Mouse (Mus musculus): Measurements from ENCODE around the gene Rftn1. TPM values are rescaled to one million over a fixed set of nuclear protein-coding genes. Genes with fewer than 3 reads are reported as not detected.

The Rftn1 gene
- polyA plus RNA-seq (2012; rRNA removed) = 13.7 and 16.8 TPM in 2 replicates

- H3K27ac ChIP-seq (ENCODE audit: insufficient read depth, low read length) = no peak within 1 kb of the TSS
- WGBS = 2% methylated on average over 79 of the region's 79 CpGs
- peak; percentile 39 to 55 for DNase-seq
Observed at GRCm38 (mm10) chr17:50190131-50191015, at the start of gene Rftn1. TSS of gene Rftn1 (minus strand) at chr17:50190674.

DNA sequence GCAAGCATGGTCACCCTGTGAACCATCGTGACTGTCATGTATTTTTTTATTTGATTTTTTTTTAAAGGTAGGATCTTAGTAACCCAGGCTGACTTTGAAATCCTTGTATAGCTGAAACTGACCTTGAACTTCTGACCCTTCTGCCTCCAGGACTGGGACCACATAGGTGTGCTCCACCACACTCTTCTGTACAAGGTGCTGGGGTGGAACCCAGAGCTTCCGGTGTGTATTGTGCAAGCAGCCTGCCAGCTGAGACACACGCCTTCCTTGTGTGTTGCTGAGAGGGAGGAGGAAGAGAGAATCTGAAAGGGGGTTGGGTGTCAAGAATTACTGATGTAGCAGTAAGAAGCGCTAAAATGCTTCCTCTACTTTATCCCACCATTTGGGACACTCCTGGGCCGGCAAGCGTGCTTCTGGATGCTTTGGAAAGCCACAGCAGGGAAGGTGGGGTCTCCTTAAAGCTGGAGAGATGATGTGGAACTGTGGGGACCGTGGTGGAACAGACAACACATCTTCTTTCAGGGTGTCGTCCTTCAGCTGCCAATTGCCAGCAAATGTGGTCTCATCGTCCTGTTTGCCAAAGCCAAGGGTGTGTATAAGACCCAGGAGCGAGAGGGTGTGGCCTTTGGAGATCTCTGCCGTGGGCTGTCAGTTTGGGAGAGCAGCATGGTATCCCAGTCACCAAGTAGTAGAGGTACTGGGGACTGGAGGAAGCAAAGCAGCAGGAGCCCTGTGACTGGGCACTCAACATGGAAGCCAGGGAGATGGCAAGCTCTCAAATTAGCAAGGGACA is 47.5 kb upstream of the Rftn1 start:
- no peak for DNase-seq
- Histone ChIP-seq H3K4me3 (replicated peaks; ENCODE audit: insufficient read depth, low read depth, low read length) (no peak overlapping the region), H3K4me1 (ENCODE audit: control insufficient read depth, insufficient read depth, low read length) (0 out of 2 replicates have a peak, but pooled peaks cover under 1% of the 10 kb centered on the region), H3K27me3 (ENCODE audit: control insufficient read depth, insufficient read depth, low read length) (no peaks in the 10 kb centered on the region), H3K27ac (ENCODE audit: insufficient read depth, low read length) (no peak overlapping the region)
- TF ChIP-seq POLR2A (IDR thresholded peaks at IDR 0.05; ENCODE audit: borderline replicate concordance, insufficient read depth, low read length) (no peak), CTCF (IDR thresholded peaks at IDR 0.05; ENCODE audit: borderline replicate concordance, insufficient read depth, low read depth, low read length) (no peak)
- WGBS = 57% methylated on average over 11 of the region's 11 CpGs

More at GRCm38 (mm10) chr17:50190131-50191015, at the start of gene Rftn1:
- Histone ChIP-seq H3K27me3 (ENCODE audit: control insufficient read depth, insufficient read depth, low read length) (no peaks in the 10 kb centered on the region), H3K4me3 (replicated peaks; ENCODE audit: insufficient read depth, low read depth, low read length) (peak within 1 kb of the TSS; percentile 53), H3K4me1 (ENCODE audit: control insufficient read depth, insufficient read depth, low read length) (peaks cover 6% of the 10 kb centered on the region; the same call in 1 of the 2 replicates)
- TF ChIP-seq POLR2A (IDR thresholded peaks at IDR 0.05; ENCODE audit: borderline replicate concordance, insufficient read depth, low read length) (no peak), CTCF (IDR thresholded peaks at IDR 0.05; ENCODE audit: borderline replicate concordance, insufficient read depth, low read depth, low read length) (no peak)

DNA sequence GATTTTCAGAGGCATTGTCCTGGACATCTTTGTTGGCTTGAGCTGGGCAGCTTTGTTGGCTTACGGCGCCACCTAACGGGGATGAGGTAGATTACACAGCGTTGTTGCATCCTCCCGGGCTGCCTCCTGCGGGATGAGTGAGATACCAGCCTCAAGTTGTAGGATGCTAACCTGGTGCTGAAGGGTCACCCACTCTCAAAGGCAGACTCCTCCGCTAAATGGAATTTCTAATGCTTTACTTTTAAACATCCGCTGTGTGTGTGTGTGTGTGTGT is 46.9 kb upstream of the Rftn1 start:
- peak; percentile 77 to 90 for DNase-seq
- peaks cover 4% of the 10 kb centered on the region; the same call in 1 of the 2 replicates for H3K4me1 ChIP-seq (ENCODE audit: control insufficient read depth, insufficient read depth, low read length)
- H3K27me3 ChIP-seq (ENCODE audit: control insufficient read depth, insufficient read depth, low read length) = no peaks in the 10 kb centered on the region
- TF ChIP-seq CTCF (IDR thresholded peaks at IDR 0.05; ENCODE audit: borderline replicate concordance, insufficient read depth, low read depth, low read length) (peak; percentile 98), POLR2A (IDR thresholded peaks at IDR 0.05; ENCODE audit: borderline replicate concordance, insufficient read depth, low read length) (no peak)
- no peak overlapping the region for H3K27ac ChIP-seq (ENCODE audit: insufficient read depth, low read length)
- H3K4me3 ChIP-seq (replicated peaks; ENCODE audit: insufficient read depth, low read depth, low read length) = no peak overlapping the region
- 3% methylated on average over 8 of the region's 8 CpGs for WGBS

DNA sequence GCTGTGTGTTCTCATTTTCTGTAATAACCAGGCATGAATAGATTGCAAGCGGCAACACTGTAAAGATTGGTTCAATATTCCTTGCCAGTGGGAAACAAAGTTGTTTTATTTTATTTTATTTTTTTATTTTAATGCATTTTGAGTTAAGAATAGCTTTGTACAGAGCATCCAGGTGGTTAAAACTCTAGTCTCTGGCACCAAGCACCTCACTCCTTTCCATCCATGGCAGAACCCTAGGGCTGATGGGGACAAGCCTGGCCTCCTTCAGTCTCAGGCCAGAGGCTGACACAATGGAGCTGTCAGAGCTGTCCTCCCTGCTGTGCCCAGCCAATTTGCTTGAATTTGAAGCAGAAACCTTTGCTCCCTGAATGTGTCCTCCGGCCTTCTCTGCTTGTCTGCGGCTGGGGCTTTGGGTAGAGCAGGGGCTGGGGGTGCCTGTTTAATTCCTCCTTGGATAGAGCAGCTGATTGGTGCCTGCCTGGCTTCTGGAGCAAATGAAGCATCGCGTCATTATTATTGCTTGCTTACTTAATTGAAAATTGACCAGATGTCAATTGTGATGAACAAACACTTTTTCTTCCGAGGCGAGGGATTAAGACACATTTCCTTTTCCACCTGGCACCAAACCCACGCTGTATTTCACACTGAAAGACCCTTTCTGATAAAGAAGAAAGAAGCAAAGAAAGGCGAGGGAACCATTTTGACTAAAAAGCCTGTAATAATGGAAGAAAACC is 46.4 kb upstream of the Rftn1 start:
- DNase-seq = peak; percentile 15 to 28
- TF ChIP-seq POLR2A (IDR thresholded peaks at IDR 0.05; ENCODE audit: borderline replicate concordance, insufficient read depth, low read length) = no peak
- TF ChIP-seq CTCF (IDR thresholded peaks at IDR 0.05; ENCODE audit: borderline replicate concordance, insufficient read depth, low read depth, low read length) = no peak
- Histone ChIP-seq H3K4me1 (ENCODE audit: control insufficient read depth, insufficient read depth, low read length) (peaks cover 4% of the 10 kb centered on the region; the same call in 1 of the 2 replicates), H3K27me3 (ENCODE audit: control insufficient read depth, insufficient read depth, low read length) (no peaks in the 10 kb centered on the region), H3K27ac (ENCODE audit: insufficient read depth, low read length) (no peak overlapping the region), H3K4me3 (replicated peaks; ENCODE audit: insufficient read depth, low read depth, low read length) (no peak overlapping the region)
- 42% methylated on average over 9 of the region's 9 CpGs for WGBS

- peak in 1 of 2 experiments; percentile 6 for DNase-seq
- no peak overlapping the region for H3K27ac ChIP-seq (ENCODE audit: insufficient read depth, low read length)
- TF ChIP-seq POLR2A (IDR thresholded peaks at IDR 0.05; ENCODE audit: borderline replicate concordance, insufficient read depth, low read length) = no peak
- TF ChIP-seq CTCF (IDR thresholded peaks at IDR 0.05; ENCODE audit: borderline replicate concordance, insufficient read depth, low read depth, low read length) = no peak
- no peaks in the 10 kb centered on the region for H3K27me3 ChIP-seq (ENCODE audit: control insufficient read depth, insufficient read depth, low read length)
- WGBS = 80% methylated on average over 13 of the region's 13 CpGs
- peaks cover 4% of the 10 kb centered on the region; the same call in 1 of the 2 replicates for H3K4me1 ChIP-seq (ENCODE audit: control insufficient read depth, insufficient read depth, low read length)
- no peak overlapping the region for H3K4me3 ChIP-seq (replicated peaks; ENCODE audit: insufficient read depth, low read depth, low read length)
Observed at GRCm38 (mm10) chr17:50235943-50236701, 45.6 kb upstream of the Rftn1 start.

DNA sequence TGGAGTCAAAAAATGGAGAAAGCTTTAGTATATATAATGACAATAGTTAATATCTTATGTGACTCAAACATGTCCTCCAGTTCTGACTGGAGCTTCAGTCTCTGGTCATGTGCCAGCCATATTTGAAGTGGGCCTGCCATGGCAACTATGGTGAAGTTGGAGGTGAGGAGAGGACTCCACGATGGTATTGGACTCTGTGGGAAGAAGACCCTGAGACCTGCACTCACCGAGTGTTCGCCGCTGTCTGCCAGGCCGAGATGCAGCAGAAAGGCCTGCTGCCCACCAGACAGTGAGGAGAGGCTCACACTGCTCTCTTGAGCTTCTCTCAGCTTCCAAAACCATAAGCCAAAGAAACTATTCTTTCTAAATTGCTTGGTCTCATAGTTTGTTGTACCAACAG is 43.5 kb upstream of the Rftn1 start:
- peaks cover 4% of the 10 kb centered on the region; the same call in 1 of the 2 replicates for H3K4me1 ChIP-seq (ENCODE audit: control insufficient read depth, insufficient read depth, low read length)
- H3K27me3 ChIP-seq (ENCODE audit: control insufficient read depth, insufficient read depth, low read length) = no peaks in the 10 kb centered on the region
- no peak overlapping the region for H3K4me3 ChIP-seq (replicated peaks; ENCODE audit: insufficient read depth, low read depth, low read length)
- H3K27ac ChIP-seq (ENCODE audit: insufficient read depth, low read length) = no peak overlapping the region
- TF ChIP-seq CTCF (IDR thresholded peaks at IDR 0.05; ENCODE audit: borderline replicate concordance, insufficient read depth, low read depth, low read length) (no peak), POLR2A (IDR thresholded peaks at IDR 0.05; ENCODE audit: borderline replicate concordance, insufficient read depth, low read length) (no peak)
- DNase-seq = no peak
- 81% methylated on average over 5 of the region's 5 CpGs for WGBS
